Mouse (Mus musculus) megakaryocyte, embryonic 14.5 days (primary cell): ENCODE measurements at regions not wholly inside any gene's neighbourhood (a gene's known extent, or its start where the extent isn't known, plus 50 kb on each side); places are given as distances from the start of the nearest gene placed in this dataset.

Experiments
- FLI1 ChIP-seq: IDR thresholded peaks from 2 replicates; pipeline ENCODE4 v1.6.1; 2012; ENCODE audit warnings: low read length, inconsistent platforms, mixed read lengths
- GATA1 ChIP-seq: IDR thresholded peaks from 3 replicates; pipeline ENCODE4 v1.6.1; 2012; ENCODE audit warnings: mixed read lengths, low read length, inconsistent platforms, borderline replicate concordance

- no peak for TF ChIP-seq GATA1
- no peak for TF ChIP-seq FLI1
These were observed 799.9 kb downstream of the Robo1 start for GRCm38 (mm10) chr16:73108021-73108452.
